Mouse (Mus musculus): ENCODE results near the gene Tmod3.

DNA sequence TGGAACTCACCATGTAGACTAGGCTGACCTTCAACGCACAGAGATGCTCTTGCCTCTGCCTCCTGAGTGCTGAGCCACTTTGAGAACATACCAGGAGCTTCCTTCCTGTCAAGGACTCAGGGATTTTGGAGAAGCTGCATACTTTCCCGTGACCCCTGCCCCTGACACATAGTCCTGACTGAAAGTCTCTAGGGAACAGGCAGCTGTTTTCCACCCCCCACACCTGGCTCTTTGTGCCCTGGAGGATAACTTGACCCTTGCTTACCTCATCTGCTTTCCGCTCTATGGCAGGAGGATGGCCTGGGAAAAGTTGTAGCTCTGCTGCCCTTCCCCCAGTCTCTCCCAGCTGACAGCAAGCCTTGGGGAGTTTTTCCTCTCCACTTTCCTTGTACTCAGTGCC, 41.7 kb downstream of the Tmod3 start:
- TF ChIP-seq USF1 (IDR thresholded peaks at IDR 0.05; ENCODE audit: low read depth, low read length) (no peak), TAL1 (IDR thresholded peaks at IDR 0.05; ENCODE audit: low read length) (no peak), CTCF (IDR thresholded peaks at IDR 0.05 in 2 of 3, conservative IDR thresholded peaks at IDR 0.05 in 1 of 3; ENCODE audit: control insufficient read depth in 1 of 3, insufficient read depth in 1 of 3, low read depth in 2 of 3, low read length in 3 of 3, poor library complexity in 1 of 3, severe bottlenecking in 1 of 3) (no peak), POLR2A (IDR thresholded peaks at IDR 0.05; ENCODE audit: control insufficient read depth in 1 of 2, insufficient read depth in 1 of 2, low read depth in 1 of 2, low read length in 2 of 2, poor library complexity in 1 of 2) (no peak), ZKSCAN1 (IDR thresholded peaks at IDR 0.05; ENCODE audit: low read depth, low read length) (no peak), EP300 (IDR thresholded peaks at IDR 0.05; ENCODE audit: low read depth in 1 of 2, low read length in 2 of 2) (no peak), CHD1 (IDR thresholded peaks at IDR 0.05; ENCODE audit: low read depth, low read length) (no peak), NRF1 (IDR thresholded peaks at IDR 0.05; ENCODE audit: insufficient read depth, low read depth, low read length, poor library complexity, severe bottlenecking) (no peak)

Data from MEL (cell line).